Mouse (Mus musculus) bone marrow macrophage, adult 2 months (primary cell): ENCODE data around the gene Rnh1.

Experiments
- CTCF ChIP-seq: IDR thresholded peaks from 2 replicates; pipeline ENCODE4 v1.5.1; 2012; ENCODE audit warnings: low read depth, mild to moderate bottlenecking, low read length, moderate library complexity
- POLR2A ChIP-seq: IDR thresholded peaks from 2 replicates; pipeline ENCODE4 v1.6.1; 2012; ENCODE audit warnings: mild to moderate bottlenecking, low read depth, low read length, borderline replicate concordance

DNA sequence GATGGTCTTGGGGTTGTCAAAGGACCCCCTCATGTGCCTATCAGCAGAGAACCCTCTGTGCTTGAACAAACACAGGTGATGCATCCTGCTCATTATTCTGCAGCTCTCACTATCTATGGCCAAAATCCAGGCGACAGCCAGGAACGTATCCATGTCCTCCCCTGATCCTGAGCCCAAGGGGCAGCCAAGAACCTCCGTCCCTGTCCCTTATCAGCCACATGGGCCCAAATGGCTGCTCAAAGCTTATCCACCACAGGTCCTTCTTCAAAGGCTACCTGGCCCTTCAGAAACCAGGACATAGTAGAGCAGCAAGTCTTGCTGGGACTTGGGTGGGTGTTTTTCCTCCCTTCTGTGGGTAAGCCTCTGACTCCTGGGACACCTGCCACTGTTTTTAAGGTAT, 15.5 kb upstream of the Rnh1 start:
- TF ChIP-seq POLR2A (no peak), CTCF (no peak)
